Mouse (Mus musculus) forebrain, embryonic 10.5 days (tissue): ENCODE results near the gene Pyroxd1. TPM values are rescaled to one million over a fixed set of nuclear protein-coding genes. Genes with fewer than 3 reads are reported as not detected.
A peak's percentile ranks its signal among the peaks of the same experiment; 100 is the strongest.

Experiments
- DNase-seq: peaks from one replicate; pipeline ENCODE4 v3.0.0-alpha.2; 2017; ENCODE audit warnings: low spot score; ENCODE audit errors: extremely low spot score
- H3K27ac ChIP-seq: fragments of 300-500 bp; sonication (generic); 2 replicates; pipeline ENCODE4 v1.5.1; 2016; ENCODE audit warnings: mild to moderate bottlenecking
- H3K27me3 ChIP-seq: fragments of 300-500 bp; sonication (generic); 2 replicates; pipeline ENCODE4 v1.6.1; 2016; ENCODE audit warnings: mild to moderate bottlenecking; ENCODE audit not compliant: poor library complexity, severe bottlenecking
- H3K36me3 ChIP-seq: fragments of 300-500 bp; sonication (generic); replicated peaks from 2 replicates; pipeline ENCODE4 v1.6.1; 2016; ENCODE audit warnings: mild to moderate bottlenecking, moderate library complexity
- H3K4me1 ChIP-seq: fragments of 300-500 bp; sonication (generic); 2 replicates; pipeline ENCODE4 v1.6.1; 2016
- H3K4me3 ChIP-seq: fragments of 300-500 bp; sonication (generic); 2 replicates; pipeline ENCODE4 v1.5.1; 2016; ENCODE audit warnings: mild to moderate bottlenecking, moderate library complexity
- H3K9me3 ChIP-seq: fragments of 300-500 bp; sonication (generic); 2 replicates; pipeline ENCODE4 v1.6.1; 2016; ENCODE audit warnings: mild to moderate bottlenecking, moderate library complexity
- WGBS: fragments of 180-500 bp; shearing (Covaris S2); methylation state at CpG from one replicate; pipeline ENCODE4 v1.1.7; 2016; 5-methylcytosine and 5-hydroxymethylcytosine counted together
- polyA plus RNA-seq: library from polyadenylated mRNA; unstranded; fragments of >200 nt; fragmentation: Nextera tagmentation; extraction: Ambion mirVana; gene quantifications from 2 replicates; pipeline ENCODE4 v1.2.1, GENCODE M21; 2016

Gene Pyroxd1
- polyA plus RNA-seq, 1 experiment from 2014 or later, result 19.7 TPM

DNA sequence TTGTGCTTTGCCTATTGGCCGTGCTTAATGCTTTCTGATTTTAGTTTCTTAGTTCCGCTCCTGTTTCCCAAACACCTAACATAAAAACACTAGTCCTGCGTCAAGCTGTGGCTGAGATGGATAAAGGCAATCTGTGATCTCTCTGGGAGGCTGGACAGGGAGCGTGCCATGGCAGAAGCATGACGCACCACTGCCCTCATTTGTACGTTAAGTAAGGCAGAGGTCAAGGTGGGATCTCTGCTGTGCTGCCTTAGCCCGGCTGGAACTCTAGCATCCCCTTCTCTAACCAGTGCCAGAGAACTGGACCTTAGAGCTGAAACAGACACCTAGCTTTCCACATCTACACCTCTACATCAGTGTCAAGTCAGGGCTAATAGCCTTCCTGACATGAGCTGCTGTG is 36.2 kb downstream of the Pyroxd1 start:
- Histone ChIP-seq H3K9me3 (no peaks in the 10 kb centered on the region), H3K27me3 (no peaks in the 10 kb centered on the region), H3K4me3 (no peak overlapping the region), H3K4me1 (peaks cover 6% of the 10 kb centered on the region), H3K27ac (no peak overlapping the region), H3K36me3 (peaks cover 19% of the 10 kb centered on the region)
- 94% methylated on average over 7 of the region's 7 CpGs for WGBS
- no peak for DNase-seq

DNA sequence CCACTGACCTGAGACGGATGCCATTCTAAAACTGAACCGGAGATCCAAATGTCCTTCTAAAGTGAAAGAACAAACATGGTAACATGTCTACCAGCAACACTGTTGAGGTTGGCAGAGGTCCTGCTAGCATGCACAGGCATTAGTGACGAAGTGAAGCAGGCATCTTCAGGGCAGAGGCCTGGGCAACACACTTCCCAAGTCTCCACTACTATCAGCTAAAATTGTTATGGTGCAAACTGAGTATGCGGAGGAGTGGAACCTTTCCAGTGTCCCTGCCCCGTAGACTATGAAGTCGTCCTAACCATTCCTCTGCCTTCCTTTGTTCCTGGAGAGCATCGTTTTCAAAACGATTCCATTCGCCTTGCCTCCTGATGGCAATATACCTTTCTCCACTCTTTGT is 39.1 kb downstream of the Pyroxd1 start:
- Histone ChIP-seq H3K4me1 (peaks cover 24% of the 10 kb centered on the region), H3K36me3 (no peaks in the 10 kb centered on the region), H3K9me3 (no peaks in the 10 kb centered on the region), H3K27ac (no peak overlapping the region), H3K27me3 (no peaks in the 10 kb centered on the region), H3K4me3 (no peak overlapping the region)
- 91% methylated on average over 9 of the region's 9 CpGs for WGBS
- DNase-seq, result no peak

DNA sequence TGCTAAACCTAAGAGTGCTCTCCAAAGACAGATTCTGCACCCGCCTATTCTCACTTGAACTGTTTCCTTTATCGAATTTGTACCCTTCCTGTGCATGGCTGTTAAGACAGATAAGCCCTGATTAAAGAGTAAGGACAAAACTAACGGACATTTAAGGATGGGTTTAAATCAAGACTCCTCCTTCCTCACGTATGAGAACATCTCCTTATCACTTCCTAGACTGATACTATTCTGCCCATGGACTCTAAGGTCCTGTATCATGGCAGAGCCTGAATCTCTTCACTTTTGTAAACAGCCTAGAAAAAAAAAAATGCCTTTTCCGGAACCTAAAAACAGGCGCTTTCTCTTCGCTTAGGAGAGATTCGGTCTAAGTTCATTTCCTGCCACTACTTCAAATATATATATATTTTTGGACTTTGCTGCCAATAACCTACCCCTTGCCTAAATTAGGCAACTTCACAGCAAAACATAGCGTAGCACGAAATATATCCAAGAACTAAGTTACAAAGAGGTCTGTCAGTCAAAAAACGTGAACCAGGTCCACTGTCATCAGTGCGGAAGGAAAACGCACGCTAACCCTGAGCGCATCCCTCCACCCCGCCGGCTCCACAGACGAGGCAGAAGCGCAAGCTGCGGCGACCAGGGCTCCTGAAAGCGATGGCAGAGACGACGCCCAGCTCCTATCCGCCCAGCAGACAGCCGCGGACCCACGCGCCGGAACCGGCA is 41.0 kb downstream of the Pyroxd1 start:
- 6% methylated on average over 31 of the region's 31 CpGs for WGBS
- Histone ChIP-seq H3K27ac (peak overlapping the region; percentile 91), H3K9me3 (no peaks in the 10 kb centered on the region), H3K4me3 (peak overlapping the region; percentile 99), H3K27me3 (no peaks in the 10 kb centered on the region), H3K4me1 (peaks cover 24% of the 10 kb centered on the region), H3K36me3 (peaks cover 4% of the 10 kb centered on the region; the same call in 1 of the 2 replicates)
- DNase-seq, result no peak

DNA sequence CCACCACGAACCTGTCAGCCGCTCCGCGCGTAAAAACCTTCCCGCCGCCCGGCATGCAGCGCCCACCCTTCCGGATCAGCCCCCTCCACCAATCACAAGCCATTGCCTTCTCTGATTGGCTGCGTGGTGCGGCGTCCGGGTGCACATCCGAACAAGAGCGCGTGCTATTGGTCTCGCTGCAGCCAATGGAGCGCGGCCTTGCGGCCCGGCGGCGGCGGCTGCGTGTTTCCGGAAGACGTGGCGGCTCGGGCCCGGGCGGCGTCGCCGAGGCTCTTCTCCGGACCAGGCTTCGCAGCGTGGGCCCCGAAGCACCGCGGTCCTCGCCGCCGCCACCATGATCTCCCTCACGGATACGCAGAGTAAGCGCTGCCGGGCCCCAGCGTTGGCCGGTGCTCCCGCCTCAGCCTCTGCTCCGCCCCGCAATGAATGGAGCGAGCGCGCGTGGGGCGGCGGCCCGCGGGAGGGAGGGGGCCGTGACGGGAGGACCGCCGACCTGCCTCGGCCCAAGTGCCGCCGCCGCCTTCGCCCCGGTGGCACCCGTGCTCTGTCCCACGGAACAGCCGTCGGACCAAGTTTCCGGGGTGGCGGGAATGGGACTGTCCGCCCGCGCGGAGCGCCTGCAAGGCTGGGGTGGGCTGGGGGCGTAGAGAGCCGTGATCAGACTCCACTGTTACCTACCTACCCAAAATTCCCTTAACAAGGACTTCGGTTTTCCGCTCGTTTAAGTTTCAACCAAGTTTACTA is 41.7 kb downstream of the Pyroxd1 start, which contains the start of the genes Recql and Golt1b:
TSS of gene Recql (minus strand) at position 77 of the 744 bp plus-strand sequence.
TSS of gene Golt1b (plus strand) at position 211 of the 744 bp plus-strand sequence.
- WGBS, result under 1% methylated on average over 85 of the region's 87 CpGs
- peaks cover 4% of the 10 kb centered on the region; the same call in 1 of the 2 replicates for H3K36me3 ChIP-seq
- no peaks in the 10 kb centered on the region for H3K9me3 ChIP-seq
- peak within 1 kb of the TSS; percentile 91 for H3K27ac ChIP-seq
- H3K4me3 ChIP-seq, result peak within 1 kb of the TSS; percentile 99
- no peaks in the 10 kb centered on the region for H3K27me3 ChIP-seq
- H3K4me1 ChIP-seq, result peaks cover 24% of the 10 kb centered on the region
- peak; percentile 97 for DNase-seq

DNA sequence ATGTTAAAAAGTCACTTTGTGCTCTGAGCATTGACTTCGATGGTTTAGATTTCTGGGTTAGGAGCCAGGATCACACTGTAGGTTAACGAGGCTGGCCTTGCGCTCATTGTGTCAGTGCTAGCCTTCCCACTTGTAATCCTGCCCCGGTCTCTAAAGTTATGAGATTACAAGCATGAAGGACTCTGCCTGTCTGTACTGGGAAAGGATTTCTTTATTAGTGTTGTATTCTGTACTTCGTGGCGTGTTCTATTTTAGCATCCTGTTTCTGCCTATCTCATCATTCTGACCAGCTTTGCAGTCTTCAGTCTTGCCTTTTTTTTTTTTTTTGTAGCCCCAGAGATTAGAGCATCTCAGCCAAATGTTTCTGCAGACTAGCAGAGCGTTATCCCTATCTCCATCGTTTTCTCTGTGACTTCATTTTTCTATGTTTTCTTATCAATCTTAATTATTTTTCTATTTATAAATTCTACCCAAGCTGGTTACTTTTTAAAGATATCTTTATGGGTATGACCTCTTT is 42.4 kb downstream of the Pyroxd1 start:
- H3K4me1 ChIP-seq, result peaks cover 24% of the 10 kb centered on the region
- no peaks in the 10 kb centered on the region for H3K9me3 ChIP-seq
- no peak for DNase-seq
- H3K27me3 ChIP-seq, result no peaks in the 10 kb centered on the region
- H3K27ac ChIP-seq, result peak overlapping the region; percentile 91
- WGBS, result 24% methylated on average over 8 of the region's 8 CpGs
- peaks cover 11% of the 10 kb centered on the region for H3K36me3 ChIP-seq
- H3K4me3 ChIP-seq, result peak overlapping the region; percentile 99

DNA sequence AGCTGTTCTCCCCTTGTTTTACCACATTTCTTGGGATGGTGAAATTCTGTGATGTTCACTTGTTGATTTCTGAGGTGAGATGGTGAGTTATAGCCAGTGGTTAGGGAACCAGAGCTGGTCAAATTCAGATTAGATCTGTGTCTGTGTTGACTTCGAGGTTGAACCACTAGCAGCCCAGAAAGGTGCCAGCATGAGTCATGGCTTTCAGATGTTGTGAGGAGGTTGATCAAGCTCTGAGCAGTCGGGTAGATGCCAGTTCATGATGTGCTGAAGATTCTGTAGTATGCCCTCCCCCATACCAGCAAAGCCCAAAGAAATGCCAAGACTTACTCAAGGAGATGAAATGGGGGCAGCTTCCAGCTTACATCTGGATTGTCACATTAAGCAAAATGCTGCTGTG is 43.6 kb downstream of the Pyroxd1 start:
- H3K36me3 ChIP-seq, result peaks cover 24% of the 10 kb centered on the region
- H3K27ac ChIP-seq, result no peak overlapping the region
- no peak for DNase-seq
- H3K4me1 ChIP-seq, result peaks cover 24% of the 10 kb centered on the region
- H3K27me3 ChIP-seq, result no peaks in the 10 kb centered on the region
- WGBS, result 89% methylated on average over 2 of the region's 2 CpGs
- no peak overlapping the region for H3K4me3 ChIP-seq
- no peaks in the 10 kb centered on the region for H3K9me3 ChIP-seq

DNA sequence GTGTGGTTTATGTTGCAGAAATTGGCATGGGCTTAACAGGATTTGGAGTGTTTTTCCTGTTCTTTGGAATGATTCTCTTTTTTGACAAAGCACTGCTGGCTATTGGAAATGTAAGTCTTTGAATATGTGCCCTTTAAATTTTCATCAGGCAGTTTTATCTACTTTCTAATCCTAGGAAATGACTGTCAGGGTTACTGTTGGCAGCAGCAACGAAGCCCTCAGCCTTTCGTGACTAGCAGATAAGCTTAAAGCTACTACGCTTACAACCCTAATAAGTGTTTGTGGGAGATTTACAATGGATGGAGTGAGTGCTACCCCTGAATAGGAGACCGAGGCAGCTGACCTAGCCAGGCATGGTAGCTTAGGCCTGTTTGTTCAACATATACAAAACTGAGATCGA is 46.9 kb downstream of the Pyroxd1 start:
- no peaks in the 10 kb centered on the region for H3K9me3 ChIP-seq
- H3K4me1 ChIP-seq, result peaks cover 18% of the 10 kb centered on the region
- H3K4me3 ChIP-seq, result no peak overlapping the region
- DNase-seq, result no peak
- no peak overlapping the region for H3K27ac ChIP-seq
- peaks cover 50% of the 10 kb centered on the region for H3K36me3 ChIP-seq
- H3K27me3 ChIP-seq, result no peaks in the 10 kb centered on the region
- WGBS, result 93% methylated on average over 5 of the region's 5 CpGs

DNA sequence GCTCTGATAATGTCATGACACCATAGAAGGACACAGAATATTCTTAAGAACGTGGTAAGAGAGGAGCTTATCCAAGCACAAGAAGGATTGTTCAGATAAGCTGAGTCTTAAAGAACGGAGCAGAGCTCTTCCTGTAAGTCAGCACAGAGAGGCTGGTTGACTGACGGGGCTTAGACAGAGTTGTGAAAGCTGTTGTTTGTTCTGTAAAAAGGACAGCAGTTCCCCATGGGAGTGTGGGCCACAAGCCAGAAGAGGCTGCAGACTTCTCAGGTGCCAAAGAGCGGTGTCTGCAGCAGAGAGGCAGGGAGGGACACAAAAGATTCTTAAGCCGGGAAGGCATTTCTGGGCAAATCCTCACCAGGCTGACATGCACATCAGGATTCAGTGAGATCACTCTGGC is 49.2 kb downstream of the Pyroxd1 start:
- Histone ChIP-seq H3K36me3 (peaks cover 55% of the 10 kb centered on the region), H3K27ac (no peak overlapping the region), H3K9me3 (no peaks in the 10 kb centered on the region), H3K4me1 (no peaks in the 10 kb centered on the region), H3K4me3 (no peak overlapping the region), H3K27me3 (no peaks in the 10 kb centered on the region)
- WGBS, result 93% methylated on average over 5 of the region's 5 CpGs
- DNase-seq, result no peak

DNA sequence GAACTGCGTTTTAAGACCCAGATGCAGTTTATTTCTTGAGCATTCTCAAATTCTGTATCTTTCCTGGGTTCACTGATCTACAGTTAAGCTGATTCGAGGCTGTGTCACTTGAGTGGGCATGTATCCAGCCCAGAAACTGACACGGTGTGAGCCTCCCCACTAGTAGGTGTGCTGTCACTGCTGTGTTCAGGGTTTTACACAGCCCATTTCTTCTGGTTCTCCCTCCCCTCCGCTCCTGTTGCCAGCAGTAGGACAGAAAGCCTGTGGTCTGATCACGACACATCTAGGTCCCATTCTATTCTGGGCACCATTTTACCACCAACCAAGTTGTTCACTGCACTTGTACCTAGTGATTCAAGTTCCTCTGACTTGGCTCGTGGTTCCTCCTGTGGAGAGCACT is 50.3 kb downstream of the Pyroxd1 start:
- Histone ChIP-seq H3K4me1 (no peaks in the 10 kb centered on the region), H3K27ac (no peak overlapping the region), H3K4me3 (no peak overlapping the region), H3K27me3 (no peaks in the 10 kb centered on the region), H3K36me3 (peaks cover 60% of the 10 kb centered on the region), H3K9me3 (no peaks in the 10 kb centered on the region)
- DNase-seq, result no peak
- 92% methylated on average over 6 of the region's 6 CpGs for WGBS

DNA sequence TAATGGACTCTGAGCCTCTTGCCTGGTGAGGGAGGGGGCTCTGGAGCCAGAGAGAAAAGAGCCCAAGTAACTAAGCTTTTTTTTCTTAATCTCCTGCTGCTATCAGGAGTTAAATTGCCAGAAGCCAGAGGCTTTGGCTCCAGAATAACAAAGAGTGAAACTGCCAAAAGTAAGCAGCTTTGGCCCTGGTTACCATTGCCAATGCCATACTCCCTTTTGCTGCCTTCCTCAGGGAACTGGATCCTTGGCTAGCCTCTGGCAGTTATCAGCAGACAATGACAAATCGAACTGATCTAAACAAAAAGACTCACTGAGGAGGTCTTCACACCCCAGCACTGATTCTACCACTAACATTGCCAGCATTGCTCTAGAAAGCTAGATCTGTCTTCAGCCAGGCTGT is 65.7 kb downstream of the Pyroxd1 start:
- no peak overlapping the region for H3K4me3 ChIP-seq
- H3K27ac ChIP-seq, result no peak overlapping the region
- 11% methylated on average over 1 of the region's 1 CpGs for WGBS
- H3K9me3 ChIP-seq, result no peaks in the 10 kb centered on the region
- peaks cover 27% of the 10 kb centered on the region for H3K4me1 ChIP-seq
- no peak for DNase-seq
- peaks cover 48% of the 10 kb centered on the region for H3K27me3 ChIP-seq
- no peaks in the 10 kb centered on the region; the same call in 1 of the 2 replicates for H3K36me3 ChIP-seq
